Mouse (Mus musculus) left cerebral cortex, postnatal 14 days (tissue): ENCODE measurements at regions not wholly inside any gene's neighbourhood (a gene's known extent, or its start where the extent isn't known, plus 50 kb on each side); places are given as distances from the start of the nearest gene placed in this dataset.

Experiments
- DNase-seq, 2 experiments: peaks; one replicate each; pipeline ENCODE4 v3.0.0; 2021 to 2022; ENCODE audit warnings: low spot score in 2 of 2, mixed read lengths in 1 of 2
- intact Hi-C: fragments of 180-260 bp; cut with DNase I; formaldehyde crosslinking; loops from one replicate; pipeline ENCODE4 v1.15.1; 2025

- intact Hi-C loops: no loop called here
- peak in 1 of 2 experiments; percentile 3 for DNase-seq
These were observed 463.8 kb downstream of the Nsun3 start for GRCm38 (mm10) chr16:62322809-62323208.

GRCm38 (mm10) chr16:62288948-62289347, 497.7 kb downstream of the Nsun3 start:
- peak; percentile 6 to 12 for DNase-seq
- intact Hi-C loops: no loop called here
